Mouse (Mus musculus): Measurements from ENCODE around the gene Pxmp4. TPM values are rescaled to one million over a fixed set of nuclear protein-coding genes. Genes with fewer than 3 reads are reported as not detected.
A peak's percentile ranks its signal among the peaks of the same experiment; 100 is the strongest.

The Pxmp4 gene
- polyA plus RNA-seq, 1 experiment from 2014 or later = 15.2 TPM

- H3K36me3 ChIP-seq (ENCODE audit: control insufficient read depth, insufficient read depth, low read length) = no peaks in the 10 kb centered on the region
- H3K9ac ChIP-seq (ENCODE audit: low read length) = no peak overlapping the region
- no peak overlapping the region for H3K4me2 ChIP-seq (ENCODE audit: low read length)
- no peaks in the 10 kb centered on the region for H3K27me3 ChIP-seq (replicated peaks; ENCODE audit: control insufficient read depth, insufficient read depth, low read length)
- 53% methylated on average over 15 of the region's 15 CpGs for WGBS
- no peaks in the 10 kb centered on the region for H3K9me3 ChIP-seq (replicated peaks; ENCODE audit: control insufficient read depth, low read length)
- H3K4me3 ChIP-seq (ENCODE audit: low read depth, low read length) = no peak overlapping the region
- DNase-seq (ENCODE audit: low spot score) = peak; percentile 93
- ATAC-seq = peak; percentile 97
- H3K4me1 ChIP-seq (ENCODE audit: control insufficient read depth, insufficient read depth, low read length) = peaks cover 22% of the 10 kb centered on the region
- H3K27ac ChIP-seq (ENCODE audit: low read depth, low read length) = peak overlapping the region; percentile 81
Observed at GRCm38 (mm10) chr2:154583906-154584872, 19.3 kb downstream of the Pxmp4 start.

- WGBS = 94% methylated on average over 1 of the region's 1 CpGs
- Histone ChIP-seq H3K4me3 (ENCODE audit: low read depth, low read length) (no peak overlapping the region), H3K27me3 (replicated peaks; ENCODE audit: control insufficient read depth, insufficient read depth, low read length) (no peaks in the 10 kb centered on the region), H3K27ac (ENCODE audit: low read depth, low read length) (no peak overlapping the region), H3K4me2 (ENCODE audit: low read length) (no peak overlapping the region), H3K9me3 (replicated peaks; ENCODE audit: control insufficient read depth, low read length) (no peaks in the 10 kb centered on the region), H3K9ac (ENCODE audit: low read length) (no peak overlapping the region), H3K36me3 (ENCODE audit: control insufficient read depth, insufficient read depth, low read length) (no peaks in the 10 kb centered on the region), H3K4me1 (ENCODE audit: control insufficient read depth, insufficient read depth, low read length) (peaks cover 27% of the 10 kb centered on the region)
- no peak for ATAC-seq
- no peak for DNase-seq (ENCODE audit: low spot score)
Observed at GRCm38 (mm10) chr2:154581421-154581820, 22.1 kb downstream of the Pxmp4 start.

GRCm38 (mm10) chr2:154580586-154580985 is 22.9 kb downstream of the Pxmp4 start:
- H3K27ac ChIP-seq (ENCODE audit: low read depth, low read length) = no peak overlapping the region
- H3K4me2 ChIP-seq (ENCODE audit: low read length) = no peak overlapping the region
- H3K27me3 ChIP-seq (replicated peaks; ENCODE audit: control insufficient read depth, insufficient read depth, low read length) = no peaks in the 10 kb centered on the region
- peaks cover 24% of the 10 kb centered on the region for H3K4me1 ChIP-seq (ENCODE audit: control insufficient read depth, insufficient read depth, low read length)
- ATAC-seq (no peak), DNase-seq (ENCODE audit: low spot score) (no peak)
- no peak overlapping the region for H3K4me3 ChIP-seq (ENCODE audit: low read depth, low read length)
- H3K36me3 ChIP-seq (ENCODE audit: control insufficient read depth, insufficient read depth, low read length) = no peaks in the 10 kb centered on the region
- no peak overlapping the region for H3K9ac ChIP-seq (ENCODE audit: low read length)
- no peaks in the 10 kb centered on the region for H3K9me3 ChIP-seq (replicated peaks; ENCODE audit: control insufficient read depth, low read length)
- 83% methylated on average over 8 of the region's 8 CpGs for WGBS

GRCm38 (mm10) chr2:154577744-154578067 is 25.8 kb downstream of the Pxmp4 start:
- DNase-seq (ENCODE audit: low spot score) = no peak
- no peaks in the 10 kb centered on the region for H3K36me3 ChIP-seq (ENCODE audit: control insufficient read depth, insufficient read depth, low read length)
- H3K9ac ChIP-seq (ENCODE audit: low read length) = no peak overlapping the region
- H3K4me3 ChIP-seq (ENCODE audit: low read depth, low read length) = no peak overlapping the region
- 72% methylated on average over 6 of the region's 6 CpGs for whole genome bisulfite sequencing
- H3K4me1 ChIP-seq (ENCODE audit: control insufficient read depth, insufficient read depth, low read length) = 0 out of 2 replicates have a peak, but pooled peaks cover 5% of the 10 kb centered on the region
- no peaks in the 10 kb centered on the region for H3K9me3 ChIP-seq (replicated peaks; ENCODE audit: control insufficient read depth, low read length)
- H3K27ac ChIP-seq (ENCODE audit: low read depth, low read length) = peak overlapping the region; percentile 35; the same call in 1 of the 2 replicates
- ATAC-seq = no peak
- no peak overlapping the region for H3K4me2 ChIP-seq (ENCODE audit: low read length)
- no peaks in the 10 kb centered on the region for H3K27me3 ChIP-seq (replicated peaks; ENCODE audit: control insufficient read depth, insufficient read depth, low read length)

GRCm38 (mm10) chr2:154576876-154577743 is 26.4 kb downstream of the Pxmp4 start:
- Histone ChIP-seq H3K36me3 (ENCODE audit: control insufficient read depth, insufficient read depth, low read length) (no peaks in the 10 kb centered on the region), H3K4me3 (ENCODE audit: low read depth, low read length) (no peak overlapping the region), H3K9me3 (replicated peaks; ENCODE audit: control insufficient read depth, low read length) (no peaks in the 10 kb centered on the region), H3K4me1 (ENCODE audit: control insufficient read depth, insufficient read depth, low read length) (0 out of 2 replicates have a peak, but pooled peaks cover 5% of the 10 kb centered on the region), H3K27me3 (replicated peaks; ENCODE audit: control insufficient read depth, insufficient read depth, low read length) (no peaks in the 10 kb centered on the region), H3K4me2 (ENCODE audit: low read length) (no peak overlapping the region), H3K9ac (ENCODE audit: low read length) (no peak overlapping the region), H3K27ac (ENCODE audit: low read depth, low read length) (peak overlapping the region; percentile 35; the same call in 1 of the 2 replicates)
- DNase-seq (ENCODE audit: low spot score) = no peak
- ATAC-seq = peak; percentile 50; the same call in 1 of the 2 replicates
- WGBS = 24% methylated on average over 12 of the region's 12 CpGs

- WGBS = 24% methylated on average over 7 of the region's 7 CpGs
- Histone ChIP-seq H3K4me2 (ENCODE audit: low read length) (no peak overlapping the region), H3K4me3 (ENCODE audit: low read depth, low read length) (no peak overlapping the region), H3K9ac (ENCODE audit: low read length) (no peak overlapping the region), H3K27ac (ENCODE audit: low read depth, low read length) (0 out of 2 replicates have a peak overlapping the region, but pooled peaks have one; percentile 30), H3K9me3 (replicated peaks; ENCODE audit: control insufficient read depth, low read length) (no peaks in the 10 kb centered on the region), H3K36me3 (ENCODE audit: control insufficient read depth, insufficient read depth, low read length) (no peaks in the 10 kb centered on the region), H3K27me3 (replicated peaks; ENCODE audit: control insufficient read depth, insufficient read depth, low read length) (no peaks in the 10 kb centered on the region), H3K4me1 (ENCODE audit: control insufficient read depth, insufficient read depth, low read length) (peaks cover 5% of the 10 kb centered on the region; the same call in 1 of the 2 replicates)
- DNase-seq (ENCODE audit: low spot score) (no peak), ATAC-seq (no peak)
Observed at GRCm38 (mm10) chr2:154574271-154574670, 29.2 kb downstream of the Pxmp4 start.

- Histone ChIP-seq H3K4me2 (ENCODE audit: low read length) (no peak overlapping the region), H3K36me3 (ENCODE audit: control insufficient read depth, insufficient read depth, low read length) (no peaks in the 10 kb centered on the region), H3K9ac (ENCODE audit: low read length) (no peak overlapping the region), H3K27me3 (replicated peaks; ENCODE audit: control insufficient read depth, insufficient read depth, low read length) (no peaks in the 10 kb centered on the region), H3K4me1 (ENCODE audit: control insufficient read depth, insufficient read depth, low read length) (peaks cover 12% of the 10 kb centered on the region; the same call in 1 of the 2 replicates), H3K9me3 (replicated peaks; ENCODE audit: control insufficient read depth, low read length) (no peaks in the 10 kb centered on the region), H3K27ac (ENCODE audit: low read depth, low read length) (no peak overlapping the region), H3K4me3 (ENCODE audit: low read depth, low read length) (no peak overlapping the region)
- ATAC-seq = no peak
- DNase-seq (ENCODE audit: low spot score) = no peak
- WGBS = 80% methylated on average over 3 of the region's 3 CpGs
Observed at GRCm38 (mm10) chr2:154572996-154573395, 30.5 kb downstream of the Pxmp4 start.

- no peaks in the 10 kb centered on the region for H3K36me3 ChIP-seq (ENCODE audit: control insufficient read depth, insufficient read depth, low read length)
- H3K27ac ChIP-seq (ENCODE audit: low read depth, low read length) = no peak overlapping the region
- 81% methylated on average over 8 of the region's 8 CpGs for WGBS
- no peak for ATAC-seq
- no peaks in the 10 kb centered on the region for H3K9me3 ChIP-seq (replicated peaks; ENCODE audit: control insufficient read depth, low read length)
- no peak overlapping the region for H3K4me3 ChIP-seq (ENCODE audit: low read depth, low read length)
- H3K9ac ChIP-seq (ENCODE audit: low read length) = no peak overlapping the region
- H3K4me2 ChIP-seq (ENCODE audit: low read length) = no peak overlapping the region
- no peaks in the 10 kb centered on the region for H3K27me3 ChIP-seq (replicated peaks; ENCODE audit: control insufficient read depth, insufficient read depth, low read length)
- DNase-seq (ENCODE audit: low spot score) = no peak
- H3K4me1 ChIP-seq (ENCODE audit: control insufficient read depth, insufficient read depth, low read length) = peaks cover 14% of the 10 kb centered on the region; the same call in 1 of the 2 replicates
Observed at GRCm38 (mm10) chr2:154571976-154572375, 31.5 kb downstream of the Pxmp4 start.
